Mouse (Mus musculus) fibroblast of lung, adult 2 months (primary cell): ENCODE data around the gene Pxmp2.

Experiments
- DNase-seq: peaks from one replicate; pipeline ENCODE4 v3.0.0-alpha.2; 2011; ENCODE audit warnings: low read depth

Pxmp2 gene

GRCm38 (mm10) chr5:110230780-110231461, 55.1 kb downstream of the Pxmp2 start, which contains the start of gene Ankle2:
Gene Ankle2, plus strand, starts transcription at chr5:110231004.
- DNase-seq, result peak; percentile 59

GRCm38 (mm10) chr5:110230401-110230779, 55.6 kb downstream of the Pxmp2 start:
- DNase-seq, result no peak

- DNase-seq, result no peak
These were observed 58.6 kb downstream of the Pxmp2 start for GRCm38 (mm10) chr5:110227336-110227883.

GRCm38 (mm10) chr5:110225056-110225455, 60.9 kb downstream of the Pxmp2 start:
- DNase-seq, result no peak
